Mouse (Mus musculus) heart, adult 2 months (tissue): ENCODE results near the gene Cib1.

ENCODE experiments used
- CTCF ChIP-seq: fragments of 200-600 bp; IDR thresholded peaks from 2 replicates; pipeline ENCODE4 v1.8.1; 2022; ENCODE audit warnings: antibody characterized with exemption, mild to moderate bottlenecking, moderate library complexity
- EP300 ChIP-seq: fragments of 200-500 bp; IDR thresholded peaks from 2 replicates; pipeline ENCODE4 v1.6.1; 2011; ENCODE audit warnings: low read depth, low read length, control low read depth; ENCODE audit not compliant: insufficient read depth
- POLR2A ChIP-seq: fragments of 200-500 bp; IDR thresholded peaks from 2 replicates; pipeline ENCODE4 v1.6.1; 2011; ENCODE audit warnings: mild to moderate bottlenecking, low read depth, low read length, control low read depth; ENCODE audit not compliant: insufficient read depth

GRCm38 (mm10) chr7:80246859-80247258, 14.2 kb upstream of the Cib1 start:
- TF ChIP-seq CTCF (no peak), POLR2A (no peak), EP300 (no peak)
